Mouse (Mus musculus) left cerebral cortex, postnatal 25 days (tissue): ENCODE data around the gene Psmd12. TPM values are rescaled to one million over a fixed set of nuclear protein-coding genes. Genes with fewer than 3 reads are reported as not detected.

Experiments
- DNase-seq, 2 experiments: peaks; one replicate each; pipeline ENCODE4 v3.0.0; 2022; ENCODE audit warnings: low spot score in 2 of 2, mixed read lengths in 1 of 2
- intact Hi-C: fragments of 180-260 bp; cut with DNase I; formaldehyde crosslinking; loops from one replicate; pipeline ENCODE4 v1.15.1; 2025
- total RNA-seq, 2 experiments: library from RNA; stranded (reverse); gene quantifications; 2 replicates each; pipeline ENCODE4 v1.2.3; 2021

The Psmd12 gene
- total RNA-seq, 2 experiments from 2014 or later = 69.2 to 73.1 TPM

- intact Hi-C loops = no loop called here
These were observed 20.3 kb upstream of the Psmd12 start for GRCm38 (mm10) chr11:107458986-107459385.

GRCm38 (mm10) chr11:107459828-107460227 is 19.5 kb upstream of the Psmd12 start:
- no peak for DNase-seq
- intact Hi-C loops = no loop called here

More at GRCm38 (mm10) chr11:107458986-107459385, 20.3 kb upstream of the Psmd12 start:
- DNase-seq = no peak

- DNase-seq = no peak
- intact Hi-C loops = no loop called here
These were observed 16.8 kb upstream of the Psmd12 start for GRCm38 (mm10) chr11:107462478-107462877.

GRCm38 (mm10) chr11:107463251-107463681 is 16.0 kb upstream of the Psmd12 start:
- intact Hi-C loops = no loop called here
- no peak for DNase-seq

- DNase-seq = no peak
- intact Hi-C loops = no loop called here
These were observed 15.1 kb upstream of the Psmd12 start for GRCm38 (mm10) chr11:107464141-107464540.

GRCm38 (mm10) chr11:107465041-107465440 is 14.2 kb upstream of the Psmd12 start:
- intact Hi-C loops = loop anchor here (5.0 kb wide), 1 partner anchor 48 kb away; no protein-coding TSS in a partner anchor
- no peak for DNase-seq

GRCm38 (mm10) chr11:107465969-107466368 is 13.3 kb upstream of the Psmd12 start:
- intact Hi-C loops = loop anchor here (5.0 kb wide), 1 partner anchor 49 kb away; no protein-coding TSS in a partner anchor
- no peak for DNase-seq

- intact Hi-C loops = loop anchor here (5.0 kb wide), 1 partner anchor 50 kb away; no protein-coding TSS in a partner anchor
- no peak for DNase-seq
These were observed 12.5 kb upstream of the Psmd12 start for GRCm38 (mm10) chr11:107466611-107467391.

- no peak for DNase-seq
- intact Hi-C loops = loop anchor here (2.0 to 5.0 kb wide), 3 partner anchors 51 to 280 kb away; partner anchors contain the start of gene Nol11
These were observed 10.8 kb upstream of the Psmd12 start for GRCm38 (mm10) chr11:107468252-107469030.

- peak; percentile 74 to 75 for DNase-seq
- intact Hi-C loops = loop anchor here (2.0 to 5.0 kb wide), 3 partner anchors 52 to 280 kb away; partner anchors contain the start of gene Nol11
These were observed 10.2 kb upstream of the Psmd12 start for GRCm38 (mm10) chr11:107469031-107469522.

- intact Hi-C loops = loop anchor here (1.0 to 5.0 kb wide), 5 partner anchors 52 to 281 kb away; partner anchors contain the start of gene Nol11
- DNase-seq = peak; percentile 49 to 61
These were observed 9.5 kb upstream of the Psmd12 start for GRCm38 (mm10) chr11:107469523-107470371.

- peak; percentile 81 to 93 for DNase-seq
- intact Hi-C loops = loop anchor here (1.0 to 5.0 kb wide), 2 partner anchors 148 to 194 kb away; no protein-coding TSS in a partner anchor
These were observed 8.7 kb upstream of the Psmd12 start, which contains the start of gene Pitpnc1 for GRCm38 (mm10) chr11:107470521-107471041. Gene Pitpnc1 (minus strand): TSS chr11:107470699.

GRCm38 (mm10) chr11:107471071-107471720 is 8.1 kb upstream of the Psmd12 start:
- intact Hi-C loops = loop anchor here (5.0 kb wide), 1 partner anchor 149 kb away; no protein-coding TSS in a partner anchor
- DNase-seq = peak in 1 of 2 experiments; percentile 8

GRCm38 (mm10) chr11:107472304-107472703 is 7.0 kb upstream of the Psmd12 start:
- intact Hi-C loops = loop anchor here (5.0 kb wide), 1 partner anchor 150 kb away; no protein-coding TSS in a partner anchor
- no peak for DNase-seq

- intact Hi-C loops = loop anchor here (1.0 to 5.0 kb wide), 2 partner anchors 151 to 260 kb away; no protein-coding TSS in a partner anchor
- peak; percentile 64 to 71 for DNase-seq
These were observed 6.0 kb upstream of the Psmd12 start for GRCm38 (mm10) chr11:107473137-107473820.

GRCm38 (mm10) chr11:107479862-107480203 is 549 bp downstream of the Psmd12 start:
- DNase-seq = no peak
- intact Hi-C loops = no loop called here

- intact Hi-C loops = no loop called here
- no peak for DNase-seq
These were observed 5.1 kb downstream of the Psmd12 start for GRCm38 (mm10) chr11:107484341-107484740.
